Mouse (Mus musculus) gastrocnemius, adult 2 months (tissue): Measurements from ENCODE around the gene Card11. TPM values are rescaled to one million over a fixed set of nuclear protein-coding genes. Genes with fewer than 3 reads are reported as not detected.

Experiments
- DNase-seq: peaks from one replicate; pipeline ENCODE4 v3.0.0; 2022
- H3K27ac ChIP-seq: fragments of 200-600 bp; 2 replicates; pipeline ENCODE4 v1.8.1; 2022; ENCODE audit warnings: mild to moderate bottlenecking
- H3K4me3 ChIP-seq: fragments of 200-600 bp; 2 replicates; pipeline ENCODE4 v1.8.1; 2022; ENCODE audit warnings: mild to moderate bottlenecking, moderate library complexity
- CTCF ChIP-seq: fragments of 200-600 bp; IDR thresholded peaks from 2 replicates; pipeline ENCODE4 v1.8.1; 2022; ENCODE audit warnings: antibody characterized with exemption, mild to moderate bottlenecking, moderate library complexity
- intact Hi-C: fragments of 180-260 bp; cut with DNase I; formaldehyde crosslinking; loops from one replicate; pipeline ENCODE4 v1.15.1; 2025
- total RNA-seq, 2 experiments: library from RNA; stranded (reverse); gene quantifications; 2 replicates each; pipeline ENCODE4 v1.2.3; 2021

Card11 gene
- total RNA-seq, 2 experiments from 2014 or later, result 0.17 to 0.23 TPM

GRCm38 (mm10) chr5:140935848-140936247 lies 64.5 kb downstream of the Card11 start:
- Histone ChIP-seq H3K4me3 (no peak overlapping the region), H3K27ac (no peak overlapping the region)
- DNase-seq, result no peak
- intact Hi-C loops, result no loop called here
- no peak for TF ChIP-seq CTCF

- TF ChIP-seq CTCF, result peak; percentile 30; the same call in 1 of the 2 replicates
- intact Hi-C loops, result no loop called here
Measured at GRCm38 (mm10) chr5:140934639-140935315, 65.6 kb downstream of the Card11 start.

GRCm38 (mm10) chr5:140931523-140932229 lies 68.7 kb downstream of the Card11 start:
- Histone ChIP-seq H3K4me3 (no peak overlapping the region), H3K27ac (no peak overlapping the region)
- DNase-seq, result no peak
- TF ChIP-seq CTCF, result no peak
- intact Hi-C loops, result no loop called here

More at GRCm38 (mm10) chr5:140934639-140935315, 65.6 kb downstream of the Card11 start:
- no peak for DNase-seq
- Histone ChIP-seq H3K4me3 (no peak overlapping the region), H3K27ac (no peak overlapping the region)

- intact Hi-C loops, result no loop called here
- DNase-seq, result no peak
- Histone ChIP-seq H3K27ac (no peak overlapping the region), H3K4me3 (no peak overlapping the region)
- no peak for TF ChIP-seq CTCF
Measured at GRCm38 (mm10) chr5:140918519-140918918, 81.9 kb downstream of the Card11 start.

- Histone ChIP-seq H3K27ac (no peak overlapping the region), H3K4me3 (no peak overlapping the region)
- DNase-seq, result no peak
- intact Hi-C loops, result no loop called here
- no peak for TF ChIP-seq CTCF
Measured at GRCm38 (mm10) chr5:140917807-140918206, 82.6 kb downstream of the Card11 start.

GRCm38 (mm10) chr5:140910841-140911240 lies 89.5 kb downstream of the Card11 start:
- no peak for TF ChIP-seq CTCF
- Histone ChIP-seq H3K27ac (no peak overlapping the region), H3K4me3 (no peak overlapping the region)
- no peak for DNase-seq
- intact Hi-C loops, result no loop called here

GRCm38 (mm10) chr5:140900866-140901265 lies 99.5 kb downstream of the Card11 start:
- peak; percentile 39; the same call in 1 of the 2 replicates for TF ChIP-seq CTCF
- DNase-seq, result peak; percentile 46
- no peak overlapping the region for H3K4me3 ChIP-seq
- H3K27ac ChIP-seq, result no peak overlapping the region
- intact Hi-C loops, result no loop called here

- Histone ChIP-seq H3K4me3 (no peak overlapping the region), H3K27ac (no peak overlapping the region)
- no peak for DNase-seq
- no peak for TF ChIP-seq CTCF
- intact Hi-C loops, result no loop called here
Measured at GRCm38 (mm10) chr5:140891080-140891479, 109.3 kb downstream of the Card11 start.

GRCm38 (mm10) chr5:140890050-140890449 lies 110.3 kb downstream of the Card11 start:
- Histone ChIP-seq H3K4me3 (no peak overlapping the region), H3K27ac (no peak overlapping the region)
- intact Hi-C loops, result no loop called here
- TF ChIP-seq CTCF, result no peak
- peak; percentile 52 for DNase-seq

GRCm38 (mm10) chr5:140889539-140889938 lies 110.8 kb downstream of the Card11 start:
- no peak overlapping the region for H3K27ac ChIP-seq
- DNase-seq, result peak; percentile 45
- peak; percentile 52 for TF ChIP-seq CTCF
- no peak overlapping the region for H3K4me3 ChIP-seq
- intact Hi-C loops, result no loop called here

GRCm38 (mm10) chr5:140887871-140888270 lies 112.5 kb downstream of the Card11 start:
- DNase-seq, result no peak
- Histone ChIP-seq H3K4me3 (no peak overlapping the region), H3K27ac (no peak overlapping the region)
- no peak for TF ChIP-seq CTCF
- intact Hi-C loops, result no loop called here

- Histone ChIP-seq H3K27ac (no peak overlapping the region), H3K4me3 (no peak overlapping the region)
- DNase-seq, result no peak
- TF ChIP-seq CTCF, result no peak
- intact Hi-C loops, result no loop called here
Measured at GRCm38 (mm10) chr5:140884966-140885365, 115.4 kb downstream of the Card11 start.

GRCm38 (mm10) chr5:140882391-140882790 lies 118.0 kb downstream of the Card11 start:
- no peak overlapping the region for H3K4me3 ChIP-seq
- no peak overlapping the region for H3K27ac ChIP-seq
- DNase-seq, result no peak
- intact Hi-C loops, result no loop called here
- TF ChIP-seq CTCF, result no peak

- H3K27ac ChIP-seq, result no peak overlapping the region
- DNase-seq, result no peak
- no peak overlapping the region for H3K4me3 ChIP-seq
- no peak for TF ChIP-seq CTCF
- intact Hi-C loops, result no loop called here
Measured at GRCm38 (mm10) chr5:140880151-140880550, 120.2 kb downstream of the Card11 start.
